Mouse (Mus musculus) brain, embryonic 14.5 days (tissue): ENCODE data around the gene A430078G23Rik.

Experiments
- CTCF ChIP-seq: fragments of 200-500 bp; IDR thresholded peaks from 2 replicates; pipeline ENCODE4 v1.5.1; 2012; ENCODE audit warnings: inconsistent platforms, mild to moderate bottlenecking, moderate library complexity, borderline replicate concordance; ENCODE audit not compliant: insufficient read depth, insufficient read length; ENCODE audit errors: extremely low read depth
- POLR2A ChIP-seq: fragments of 200-500 bp; IDR thresholded peaks from 2 replicates; pipeline ENCODE4 v1.6.1; 2012; ENCODE audit warnings: mild to moderate bottlenecking, inconsistent platforms, borderline replicate concordance; ENCODE audit not compliant: poor library complexity, insufficient read depth, insufficient read length, severe bottlenecking; ENCODE audit errors: extremely low read depth

DNA sequence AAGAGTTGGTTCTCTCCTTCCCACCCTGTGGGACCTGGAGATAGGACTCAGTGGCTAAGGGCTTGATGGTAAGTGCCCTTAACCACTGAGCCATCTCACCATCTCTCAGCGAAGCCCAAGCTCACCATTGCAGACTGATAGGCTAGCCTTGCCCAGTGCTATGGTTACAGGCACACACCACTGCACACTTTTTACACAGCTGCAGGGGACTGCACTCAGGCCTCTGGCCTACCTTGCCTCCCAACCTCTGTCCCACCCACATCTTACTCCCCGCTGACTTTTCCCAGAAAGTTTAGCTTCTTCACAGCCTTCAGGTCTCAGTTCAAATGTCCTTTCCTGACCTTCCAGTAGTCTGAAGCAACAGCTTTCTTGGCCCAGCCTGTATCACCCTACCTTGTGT is 21.5 kb upstream of the A430078G23Rik start:
- TF ChIP-seq CTCF, result no peak
- no peak for TF ChIP-seq POLR2A
